Mouse (Mus musculus) CD4-positive, CD25-positive, alpha-beta regulatory T cell, adult 4 months (primary cell): Measurements from ENCODE around the gene Gm5868. TPM values are rescaled to one million over a fixed set of nuclear protein-coding genes. Genes with fewer than 3 reads are reported as not detected.
"Not testable (repeated sequence)": the region's sequence is repeated elsewhere in the genome, so short reads cannot be mapped to it uniquely, and the experiment has no call there.

ENCODE experiments used
- ATAC-seq: one replicate; pipeline ENCODE4 v1.8.0; 2017
- polyA plus RNA-seq, 2 experiments: library from polyadenylated mRNA; unstranded; fragments of 100-300 nt; shearing (Covaris generic); gene quantifications; one replicate each; pipeline ENCODE4 v1.2.1; 2017

The Gm5868 gene
- not detected for polyA plus RNA-seq

GRCm38 (mm10) chr5:72587192-72587681 is at the start of gene Gm5868:
TSS of gene Gm5868 (minus strand) at chr5:72587551.
- ATAC-seq: no peak

GRCm38 (mm10) chr5:72636576-72636975 is 49.2 kb upstream of the Gm5868 start:
- ATAC-seq: no peak

- ATAC-seq: peak; percentile 74
Observed at GRCm38 (mm10) chr5:72636122-72636521, 48.8 kb upstream of the Gm5868 start.

- ATAC-seq: peak; percentile 83
Observed at GRCm38 (mm10) chr5:72634791-72635271, 47.5 kb upstream of the Gm5868 start.

GRCm38 (mm10) chr5:72630026-72630425 is 42.7 kb upstream of the Gm5868 start:
- ATAC-seq: no peak

- ATAC-seq: peak; percentile 82
Observed at GRCm38 (mm10) chr5:72621022-72621421, 33.7 kb upstream of the Gm5868 start.

GRCm38 (mm10) chr5:72617413-72617812 is 30.1 kb upstream of the Gm5868 start:
- no peak for ATAC-seq

GRCm38 (mm10) chr5:72603138-72603537 is 15.8 kb upstream of the Gm5868 start:
- no peak for ATAC-seq

- ATAC-seq: peak; percentile 77
Observed at GRCm38 (mm10) chr5:72601006-72601405, 13.7 kb upstream of the Gm5868 start.

GRCm38 (mm10) chr5:72586667-72587191 is 622 bp downstream of the Gm5868 start:
- ATAC-seq: peak; percentile 35

- peak; percentile 71 for ATAC-seq
Observed at GRCm38 (mm10) chr5:72586122-72586521, 1.2 kb downstream of the Gm5868 start.

GRCm38 (mm10) chr5:72580970-72581332 is 6.4 kb downstream of the Gm5868 start, which contains the start of gene Zar1:
TSS of gene Zar1 (minus strand) at chr5:72581254.
- ATAC-seq: not testable (repeated sequence)

GRCm38 (mm10) chr5:72580088-72580969 is 7.0 kb downstream of the Gm5868 start:
- ATAC-seq: peak; percentile 76

GRCm38 (mm10) chr5:72579599-72579998 is 7.8 kb downstream of the Gm5868 start:
- ATAC-seq: not testable (repeated sequence)

GRCm38 (mm10) chr5:72565621-72566020 is 21.7 kb downstream of the Gm5868 start:
- ATAC-seq: no peak

- ATAC-seq: not testable (repeated sequence)
Observed at GRCm38 (mm10) chr5:72563183-72563582, 24.2 kb downstream of the Gm5868 start.

GRCm38 (mm10) chr5:72560976-72561628 is 26.2 kb downstream of the Gm5868 start:
- no peak for ATAC-seq

GRCm38 (mm10) chr5:72559544-72560049 is 27.8 kb downstream of the Gm5868 start, which contains the start of gene Nfxl1:
TSS of gene Nfxl1 (minus strand) at chr5:72559684.
- peak; percentile 96 for ATAC-seq

- peak; percentile 4 for ATAC-seq
Observed at GRCm38 (mm10) chr5:72558716-72559526, 28.4 kb downstream of the Gm5868 start.

- no peak for ATAC-seq
Observed at GRCm38 (mm10) chr5:72556245-72556644, 31.1 kb downstream of the Gm5868 start.

GRCm38 (mm10) chr5:72551209-72551608 is 36.1 kb downstream of the Gm5868 start:
- ATAC-seq: no peak
